Mouse (Mus musculus): Measurements from ENCODE around the gene Gm10228. TPM values are rescaled to one million over a fixed set of nuclear protein-coding genes. Genes with fewer than 3 reads are reported as not detected.
"Not testable (repeated sequence)": the region's sequence is repeated elsewhere in the genome, so short reads cannot be mapped to it uniquely, and the experiment has no call there.

Gene Gm10228
- polyA plus RNA-seq (2016; fragmentation: Nextera tagmentation; extraction: Ambion mirVana): not detected in 2 replicates

DNA sequence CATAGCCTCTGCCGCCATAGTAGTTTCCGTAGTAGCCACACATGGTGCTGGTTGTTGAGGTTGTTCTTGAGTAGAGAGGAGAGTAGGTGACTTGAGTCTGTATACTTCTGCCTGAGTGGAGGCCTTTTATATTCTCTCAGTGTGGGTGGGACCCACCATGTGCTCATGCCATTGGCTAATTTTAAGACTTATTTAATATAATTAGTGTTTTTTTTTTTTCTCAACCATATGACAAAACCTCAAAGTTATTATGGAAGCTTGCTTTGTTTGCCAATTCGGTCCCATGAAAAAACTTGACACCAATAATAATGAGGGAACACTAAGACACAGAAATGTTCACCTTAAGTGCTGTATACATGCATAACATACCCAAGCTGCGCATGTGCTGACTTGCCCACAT, at the start of gene Gm10228:
Gene Gm10228 (minus strand): TSS at position 101 of the 400 bp plus-strand sequence.
- not testable (repeated sequence) for H3K4me1 ChIP-seq; H3K9me3 ChIP-seq (replicated peaks); H3K4me3 ChIP-seq; H3K27ac ChIP-seq; H3K9ac ChIP-seq; H3K36me3 ChIP-seq; H3K4me2 ChIP-seq; H3K27me3 ChIP-seq (replicated peaks); ATAC-seq
- 68% methylated on average over 2 of the region's 4 CpGs for WGBS (ENCODE audit: insufficient replicate concordance)

DNA sequence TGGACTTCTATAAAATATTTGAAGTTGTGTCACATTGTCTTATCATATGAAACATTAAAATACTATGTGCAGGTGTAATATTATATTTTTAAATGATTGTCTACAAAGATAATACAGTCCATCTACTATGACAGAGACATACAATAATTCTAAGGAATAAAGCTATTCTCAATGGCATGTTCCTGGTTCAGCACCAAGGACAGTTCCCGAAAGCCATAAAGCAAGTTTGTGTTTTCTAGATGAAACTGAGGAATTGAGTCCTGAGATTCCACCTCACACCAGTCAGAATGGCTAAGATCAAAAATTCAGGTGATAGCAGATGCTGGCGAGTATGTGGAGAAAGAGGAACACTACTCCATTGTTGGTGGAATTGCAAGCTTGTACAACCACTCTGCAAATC, 29.8 kb upstream of the Gm10228 start:
- not testable (repeated sequence) for H3K27ac ChIP-seq; H3K36me3 ChIP-seq; H3K4me1 ChIP-seq; ATAC-seq; H3K4me3 ChIP-seq; H3K4me2 ChIP-seq; H3K27me3 ChIP-seq (replicated peaks); H3K9me3 ChIP-seq (replicated peaks); H3K9ac ChIP-seq
- 51% methylated on average over 2 of the region's 2 CpGs for WGBS (ENCODE audit: insufficient replicate concordance)

DNA sequence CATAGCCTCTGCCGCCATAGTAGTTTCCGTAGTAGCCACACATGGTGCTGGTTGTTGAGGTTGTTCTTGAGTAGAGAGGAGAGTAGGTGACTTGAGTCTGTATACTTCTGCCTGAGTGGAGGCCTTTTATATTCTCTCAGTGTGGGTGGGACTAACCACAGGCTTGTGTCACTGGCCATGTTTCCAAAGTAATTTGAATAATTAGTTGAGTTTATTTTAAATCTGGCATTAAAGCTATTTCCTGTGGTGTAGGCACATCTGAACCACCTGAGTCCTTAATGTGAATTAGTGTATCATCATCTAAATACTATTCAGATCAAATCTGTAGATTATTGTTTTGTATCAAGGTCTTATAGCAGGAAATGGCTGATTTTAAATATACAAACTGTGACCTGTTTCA, 22.6 kb upstream of the Gm10228 start, which contains the start of gene 1110025L11Rik:
Gene 1110025L11Rik (minus strand): TSS at position 101 of the 400 bp plus-strand sequence.
- H3K9ac ChIP-seq; H3K4me3 ChIP-seq; H3K27ac ChIP-seq; H3K36me3 ChIP-seq; H3K4me2 ChIP-seq; H3K9me3 ChIP-seq (replicated peaks); H3K4me1 ChIP-seq; H3K27me3 ChIP-seq (replicated peaks); ATAC-seq: not testable (repeated sequence)
- WGBS (ENCODE audit: insufficient replicate concordance): no CpG with 5 or more reads among the region's 2 CpGs

DNA sequence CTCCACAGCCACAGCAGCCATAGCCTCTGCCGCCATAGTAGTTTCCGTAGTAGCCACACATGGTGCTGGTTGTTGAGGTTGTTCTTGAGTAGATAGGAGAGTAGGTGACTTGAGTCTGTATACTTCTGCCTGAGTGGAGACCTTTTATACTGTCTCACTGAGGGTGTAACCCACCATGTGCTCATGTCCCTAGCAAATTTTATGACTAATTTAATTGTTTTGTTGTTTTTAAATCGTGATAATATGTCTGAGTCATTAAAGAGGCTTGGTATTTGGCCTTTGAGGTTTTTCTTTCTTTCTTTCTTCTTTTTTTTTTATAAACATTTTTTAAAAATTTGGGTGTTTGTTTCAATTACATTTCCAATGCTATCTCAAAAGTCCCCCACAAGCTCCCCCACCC, 6.5 kb upstream of the Gm10228 start, which contains the start of gene Krtap6-5:
Gene Krtap6-5 (minus strand): TSS at position 101 of the 400 bp plus-strand sequence.
- Histone ChIP-seq H3K9ac (no peak within 1 kb of the TSS), H3K36me3 (no peaks in the 10 kb centered on the region), H3K9me3 (replicated peaks) (0 out of 2 replicates have a peak, but pooled peaks cover 4% of the 10 kb centered on the region), H3K27me3 (replicated peaks) (no peaks in the 10 kb centered on the region), H3K27ac (no peak within 1 kb of the TSS), H3K4me1 (no peaks in the 10 kb centered on the region), H3K4me2 (no peak within 1 kb of the TSS), H3K4me3 (no peak within 1 kb of the TSS)
- 73% methylated on average over 3 of the region's 3 CpGs for WGBS (ENCODE audit: insufficient replicate concordance)
- ATAC-seq: no peak

DNA sequence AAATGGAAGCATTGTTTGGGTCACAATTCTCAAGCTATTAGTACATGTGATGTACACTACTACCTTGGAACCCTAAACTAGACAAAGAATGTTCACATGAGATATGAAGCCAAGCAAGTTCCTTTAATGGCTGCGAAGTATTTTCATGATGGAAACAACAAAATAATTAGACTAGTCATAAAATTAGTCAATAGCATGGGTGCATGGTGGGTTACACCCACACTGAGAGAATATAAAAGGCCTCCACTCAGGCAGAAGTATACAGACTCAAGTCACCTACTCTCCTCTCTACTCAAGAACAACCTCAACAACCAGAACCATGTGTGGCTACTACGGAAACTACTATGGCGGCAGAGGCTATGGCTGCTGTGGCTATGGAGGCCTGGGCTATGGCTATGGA, 9.9 kb downstream of the Gm10228 start, which contains the start of gene Krtap6-1:
Gene Krtap6-1 (plus strand): TSS at position 301 of the 400 bp plus-strand sequence.
- not testable (repeated sequence) for H3K27ac ChIP-seq; H3K9me3 ChIP-seq (replicated peaks); H3K4me3 ChIP-seq; H3K27me3 ChIP-seq (replicated peaks); ATAC-seq; H3K4me2 ChIP-seq; H3K36me3 ChIP-seq; H3K4me1 ChIP-seq; H3K9ac ChIP-seq
- 77% methylated on average over 3 of the region's 3 CpGs for WGBS (ENCODE audit: insufficient replicate concordance)

DNA sequence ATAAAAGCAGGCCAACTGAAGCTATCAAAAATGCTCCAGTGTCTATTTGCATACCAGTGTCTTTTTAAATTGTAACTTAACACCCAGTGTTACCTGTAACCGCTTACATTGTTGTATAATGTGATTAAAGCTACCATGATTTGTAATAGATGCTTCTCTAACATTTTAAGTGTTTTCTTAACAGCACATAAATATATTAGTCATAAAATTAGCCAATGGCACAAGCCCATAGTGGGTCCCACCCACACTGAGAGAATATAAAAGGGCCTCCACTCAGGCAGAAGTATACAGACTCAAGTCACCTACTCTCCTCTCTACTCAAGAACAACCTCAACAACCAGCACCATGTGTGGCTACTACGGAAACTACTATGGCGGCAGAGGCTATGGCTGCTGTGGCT, 26.3 kb downstream of the Gm10228 start, which contains the start of gene Gm10229:
Gene Gm10229 (plus strand): TSS at position 301 of the 400 bp plus-strand sequence.
- 78% methylated on average over 3 of the region's 3 CpGs for WGBS (ENCODE audit: insufficient replicate concordance)
- ATAC-seq; H3K9me3 ChIP-seq (replicated peaks); H3K36me3 ChIP-seq; H3K27me3 ChIP-seq (replicated peaks); H3K4me3 ChIP-seq; H3K4me2 ChIP-seq; H3K27ac ChIP-seq; H3K4me1 ChIP-seq; H3K9ac ChIP-seq: not testable (repeated sequence)

DNA sequence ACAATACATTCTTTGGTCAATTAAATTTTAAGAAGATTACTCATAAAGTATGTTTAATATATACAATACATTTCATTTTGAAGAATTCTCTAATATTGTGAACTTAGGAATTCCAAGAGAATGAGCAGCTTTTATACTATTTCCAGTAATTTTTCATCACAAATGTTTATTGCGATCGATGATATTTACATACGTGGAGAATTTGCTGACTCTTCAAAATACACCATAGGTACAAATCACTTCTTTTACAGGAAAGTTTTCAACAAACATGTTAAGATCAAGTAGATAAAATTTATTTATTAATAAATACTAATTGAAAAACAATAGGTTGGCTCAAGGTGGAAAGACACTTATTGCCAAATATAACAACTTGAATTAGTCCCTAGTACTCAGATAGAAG, 27.3 kb downstream of the Gm10228 start:
- Histone ChIP-seq H3K4me2 (no peak overlapping the region), H3K36me3 (no peaks in the 10 kb centered on the region), H3K27me3 (replicated peaks) (no peaks in the 10 kb centered on the region), H3K27ac (no peak overlapping the region), H3K4me1 (no peaks in the 10 kb centered on the region), H3K4me3 (no peak overlapping the region), H3K9me3 (replicated peaks) (no peaks in the 10 kb centered on the region), H3K9ac (no peak overlapping the region)
- 91% methylated on average over 3 of the region's 3 CpGs for WGBS (ENCODE audit: insufficient replicate concordance)
- no peak for ATAC-seq

DNA sequence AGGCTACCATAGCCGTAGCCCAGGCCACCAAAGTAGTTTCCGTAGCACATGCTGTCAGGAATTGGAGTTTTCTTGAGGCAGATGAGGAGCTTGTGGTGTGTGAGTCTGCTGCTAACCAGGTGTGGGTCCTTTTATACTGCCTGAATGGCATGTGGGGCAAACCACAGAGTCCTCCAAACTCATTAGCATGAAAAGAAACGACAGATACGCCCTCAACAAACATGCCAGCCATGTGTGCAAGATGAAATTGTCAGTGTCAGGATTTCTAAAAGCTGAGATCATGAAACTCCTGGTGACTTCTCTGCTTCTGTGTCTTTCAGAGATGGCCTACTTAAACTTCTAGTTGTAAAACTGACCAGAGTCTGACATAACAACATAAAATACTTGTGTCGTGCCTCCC, 30.6 kb downstream of the Gm10228 start, which contains the start of gene Krtap22-2:
Gene Krtap22-2 (minus strand): TSS at position 101 of the 400 bp plus-strand sequence.
- Histone ChIP-seq H3K27ac (no peak within 1 kb of the TSS), H3K9me3 (replicated peaks) (no peaks in the 10 kb centered on the region), H3K27me3 (replicated peaks) (no peaks in the 10 kb centered on the region), H3K4me2 (no peak within 1 kb of the TSS), H3K36me3 (no peaks in the 10 kb centered on the region), H3K9ac (no peak within 1 kb of the TSS), H3K4me1 (no peaks in the 10 kb centered on the region), H3K4me3 (no peak within 1 kb of the TSS)
- 68% methylated on average over 5 of the region's 5 CpGs for WGBS (ENCODE audit: insufficient replicate concordance)
- no peak for ATAC-seq

Other genes with a start within 250 kb of the Gm10228 start
- not detected in 2 replicates for gene Gm20741, start 229.3 kb downstream of the Gm10228 start, polyA plus RNA-seq (2016; fragmentation: Nextera tagmentation; extraction: Ambion mirVana)
- not detected in 2 replicates for gene Krtap15, start 221.3 kb downstream of the Gm10228 start, polyA plus RNA-seq (2016; fragmentation: Nextera tagmentation; extraction: Ambion mirVana)
- gene Krtap14, start 215.3 kb downstream of the Gm10228 start, polyA plus RNA-seq (2016; fragmentation: Nextera tagmentation; extraction: Ambion mirVana): not detected in 2 replicates
- gene Krtap19-1, start 172.1 kb downstream of the Gm10228 start, polyA plus RNA-seq (2016; fragmentation: Nextera tagmentation; extraction: Ambion mirVana): not detected in 2 replicates
- not detected in 2 replicates for gene Krtap19-2, start 167.2 kb downstream of the Gm10228 start, polyA plus RNA-seq (2016; fragmentation: Nextera tagmentation; extraction: Ambion mirVana)
- not detected in 2 replicates for gene Krtap19-3, start 163.4 kb downstream of the Gm10228 start, polyA plus RNA-seq (2016; fragmentation: Nextera tagmentation; extraction: Ambion mirVana)
- gene Krtap19-4, start 156.4 kb downstream of the Gm10228 start, polyA plus RNA-seq (2016; fragmentation: Nextera tagmentation; extraction: Ambion mirVana): not detected in 2 replicates
- gene Krtap19-5, start 145.0 kb downstream of the Gm10228 start, polyA plus RNA-seq (2016; fragmentation: Nextera tagmentation; extraction: Ambion mirVana): not detected in 2 replicates
- gene Krtap19-9b, start 109.2 kb downstream of the Gm10228 start, polyA plus RNA-seq (2016; fragmentation: Nextera tagmentation; extraction: Ambion mirVana): not detected in 2 replicates
- gene Krtap16-3, start 78.6 kb downstream of the Gm10228 start, polyA plus RNA-seq (2016; fragmentation: Nextera tagmentation; extraction: Ambion mirVana): not detected in 2 replicates
- not detected in 2 replicates for gene Krtap22-2, start 30.7 kb downstream of the Gm10228 start, polyA plus RNA-seq (2016; fragmentation: Nextera tagmentation; extraction: Ambion mirVana)
- gene Gm10229, start 26.2 kb downstream of the Gm10228 start, polyA plus RNA-seq (2016; fragmentation: Nextera tagmentation; extraction: Ambion mirVana): not detected in 2 replicates
- gene Krtap6-1, start 9.8 kb downstream of the Gm10228 start, polyA plus RNA-seq (2016; fragmentation: Nextera tagmentation; extraction: Ambion mirVana): not detected in 2 replicates
- not detected in 2 replicates for gene Krtap6-5, start 6.4 kb upstream of the Gm10228 start, polyA plus RNA-seq (2016; fragmentation: Nextera tagmentation; extraction: Ambion mirVana)
- gene 1110025L11Rik, start 22.5 kb upstream of the Gm10228 start, polyA plus RNA-seq (2016; fragmentation: Nextera tagmentation; extraction: Ambion mirVana): not detected in 2 replicates
- gene Krtap6-3, start 42.5 kb upstream of the Gm10228 start, polyA plus RNA-seq (2016; fragmentation: Nextera tagmentation; extraction: Ambion mirVana): not detected in 2 replicates
- gene Gm6358, start 99.4 kb upstream of the Gm10228 start, polyA plus RNA-seq (2016; fragmentation: Nextera tagmentation; extraction: Ambion mirVana): not detected in 2 replicates
- gene Gm10061, start 109.6 kb upstream of the Gm10228 start, polyA plus RNA-seq (2016; fragmentation: Nextera tagmentation; extraction: Ambion mirVana): not detected in 2 replicates
- gene Gm9789, start 116.5 kb upstream of the Gm10228 start, polyA plus RNA-seq (2016; fragmentation: Nextera tagmentation; extraction: Ambion mirVana): not detected in 2 replicates
- gene Gm7735, start 128.0 kb upstream of the Gm10228 start, polyA plus RNA-seq (2016; fragmentation: Nextera tagmentation; extraction: Ambion mirVana): not detected in 2 replicates
- not detected in 2 replicates for gene 1110057P08Rik, start 133.3 kb upstream of the Gm10228 start, polyA plus RNA-seq (2016; fragmentation: Nextera tagmentation; extraction: Ambion mirVana)
- not detected in 2 replicates for gene Krtap20-2, start 164.4 kb upstream of the Gm10228 start, polyA plus RNA-seq (2016; fragmentation: Nextera tagmentation; extraction: Ambion mirVana)